Mouse (Mus musculus): Measurements from ENCODE around the gene Bcl2a1c.
A peak's percentile ranks its signal among the peaks of the same experiment; 100 is the strongest.
"Not testable (repeated sequence)": the region's sequence is repeated elsewhere in the genome, so short reads cannot be mapped to it uniquely, and the experiment has no call there.

The Bcl2a1c gene

DNA sequence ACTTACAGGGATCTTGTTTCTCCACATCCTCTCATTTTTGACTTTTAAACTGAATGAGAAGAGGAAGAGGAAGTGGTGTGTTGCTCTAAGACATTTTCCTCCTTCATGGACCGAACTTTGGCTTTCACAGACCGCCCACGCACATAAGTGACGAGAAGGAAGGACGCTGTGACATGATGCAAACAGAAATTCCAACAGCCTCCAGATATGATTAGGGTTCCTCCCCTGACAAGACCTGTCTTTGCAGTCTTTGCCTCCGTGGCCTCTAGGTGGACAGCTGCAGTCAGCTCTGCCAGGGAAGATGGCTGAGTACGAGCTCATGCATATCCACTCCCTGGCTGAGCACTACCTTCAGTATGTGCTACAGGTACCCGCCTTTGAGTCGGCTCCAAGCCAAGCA is at the start of gene Bcl2a1c:
TSS of gene Bcl2a1c (plus strand) at position 281 of the 400 bp plus-strand sequence.
- not testable (repeated sequence) for DNase-seq

DNA sequence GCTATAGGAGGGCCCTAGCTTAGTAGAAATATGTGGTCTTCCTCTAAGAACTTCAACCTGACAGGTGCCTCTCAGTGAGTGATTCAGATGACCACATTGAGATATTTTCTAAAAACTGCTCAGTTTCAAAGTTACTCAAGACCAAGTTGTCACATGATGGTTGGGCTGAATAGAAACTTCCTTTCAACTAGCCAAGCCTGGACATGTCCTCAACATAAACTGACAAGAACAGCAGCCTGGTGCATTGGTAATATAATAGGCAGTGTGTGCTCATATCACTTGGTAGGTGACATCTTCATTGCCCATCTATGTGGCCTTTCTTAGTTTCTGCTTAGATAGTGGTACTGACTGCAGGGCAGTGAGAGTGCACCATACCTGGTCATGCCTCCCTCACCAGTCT is 24.0 kb upstream of the Bcl2a1c start:
- DNase-seq: not testable (repeated sequence)

DNA sequence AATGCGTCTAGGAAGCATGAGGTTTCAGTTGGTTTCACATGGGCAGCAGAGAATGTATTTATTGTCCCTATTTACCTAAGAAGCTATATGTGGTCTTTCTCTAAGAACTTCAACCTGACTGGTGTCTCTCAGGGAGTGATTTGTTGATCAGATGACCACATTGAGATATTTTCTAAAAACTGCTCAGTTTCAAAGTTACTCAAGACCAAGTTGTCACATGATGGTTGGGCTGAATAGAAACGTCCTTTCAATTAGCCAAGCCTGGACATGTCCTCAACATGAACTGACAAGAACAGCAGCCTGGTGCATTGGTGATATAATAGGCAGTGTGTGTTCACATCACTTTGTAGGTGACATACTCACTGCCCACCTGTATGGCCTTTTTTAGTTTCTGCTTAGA is 18.2 kb upstream of the Bcl2a1c start:
- DNase-seq: not testable (repeated sequence)

DNA sequence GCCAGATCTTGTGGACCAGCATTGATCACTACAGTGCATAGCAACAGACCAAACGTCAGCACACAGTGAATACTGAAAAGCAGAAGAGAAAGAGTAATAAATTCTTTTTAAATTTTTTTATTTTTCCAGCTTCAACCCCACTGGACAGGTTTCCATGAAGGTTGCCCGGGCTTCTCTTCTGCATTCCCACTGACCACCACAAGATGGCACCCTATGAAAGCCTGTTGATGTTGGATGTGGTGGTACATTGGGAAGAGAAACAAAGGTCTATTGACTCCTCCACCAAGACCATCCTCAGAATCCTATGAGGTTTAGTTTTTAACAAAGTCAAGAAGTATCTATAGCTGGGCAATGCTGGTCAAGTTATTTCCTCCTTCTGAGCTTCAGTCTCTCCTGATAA is 11.9 kb upstream of the Bcl2a1c start:
- no peak for DNase-seq

DNA sequence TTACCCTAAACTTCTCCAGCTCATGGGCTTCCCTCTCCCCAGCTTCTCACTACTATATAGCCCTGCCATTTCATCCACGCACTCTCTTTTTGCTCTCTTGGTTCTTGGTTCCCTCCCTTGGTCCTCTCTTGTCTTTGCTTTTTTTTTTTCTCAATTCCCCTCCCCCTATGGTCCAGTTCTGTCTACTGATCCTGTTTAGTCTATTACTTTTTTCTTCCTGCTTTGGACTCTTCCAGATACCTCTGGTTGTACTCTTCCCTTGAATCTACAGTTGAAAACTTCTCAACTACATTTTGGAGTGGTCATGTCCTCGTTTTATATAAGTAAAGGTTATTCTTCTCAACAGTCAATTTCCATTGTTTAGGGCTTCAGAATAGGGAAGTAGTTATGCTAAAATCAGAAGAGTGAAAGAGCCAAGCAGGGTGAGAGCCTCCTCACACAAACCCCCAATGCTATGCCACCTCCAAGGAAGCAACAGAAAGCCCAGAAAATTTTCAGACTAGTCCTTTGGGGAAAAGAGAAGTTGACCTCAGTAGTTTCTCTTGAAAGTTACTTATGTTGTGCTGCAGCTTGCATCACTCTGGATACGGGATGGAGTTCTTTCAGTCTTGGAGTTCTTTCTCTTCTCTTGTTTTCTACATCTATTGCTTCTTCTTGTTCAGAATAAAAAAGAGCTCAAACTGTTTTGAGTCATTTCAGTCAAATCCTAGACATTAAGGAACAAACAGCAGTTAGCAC is 3.8 kb upstream of the Bcl2a1c start:
- DNase-seq: no peak

- not testable (repeated sequence) for DNase-seq
Measured at GRCm38 (mm10) chr9:114328332-114328731, 1.6 kb upstream of the Bcl2a1c start.

- DNase-seq: peak; percentile 42
Measured at GRCm38 (mm10) chr9:114367783-114368470, 38.0 kb downstream of the Bcl2a1c start.

DNA sequence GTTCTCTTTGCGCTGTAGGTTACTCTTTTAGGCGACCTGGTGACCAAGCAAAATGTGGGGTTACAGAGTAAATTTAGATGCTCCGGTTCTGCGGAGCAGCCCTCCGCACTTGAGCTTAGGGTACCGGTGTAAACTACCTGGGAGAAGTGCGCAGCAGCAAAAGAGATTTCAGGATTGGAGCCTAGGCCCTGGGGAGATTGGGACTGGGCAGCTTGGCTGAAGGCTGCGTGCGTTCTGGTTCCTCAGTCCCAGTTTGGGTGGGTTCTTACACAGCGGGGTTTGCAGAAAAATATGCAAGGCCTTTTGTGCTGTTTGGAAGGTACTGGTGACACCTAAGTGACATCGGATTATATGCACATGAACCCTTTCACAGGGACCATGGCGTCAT is 38.5 kb downstream of the Bcl2a1c start:
- no peak for DNase-seq

DNA sequence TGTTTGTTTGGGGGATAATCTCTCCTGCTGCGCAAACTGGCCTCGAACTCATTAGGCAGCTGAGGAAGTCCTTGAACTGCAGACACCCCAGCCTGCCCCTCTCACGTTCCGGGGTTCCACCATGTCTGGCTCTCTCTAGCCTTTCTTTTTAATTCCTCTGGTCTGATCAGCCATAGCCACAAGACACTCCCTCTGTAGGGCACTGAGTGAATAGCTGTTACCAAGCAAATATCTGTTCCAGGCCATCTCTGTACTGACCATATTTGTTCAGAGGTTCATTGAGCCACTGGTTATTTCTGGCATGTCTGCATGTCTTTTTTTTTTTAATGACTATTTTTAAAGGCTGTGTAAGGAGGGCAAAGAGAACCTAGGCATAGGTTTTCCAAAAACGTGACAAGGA is 39.5 kb downstream of the Bcl2a1c start:
- DNase-seq: not testable (repeated sequence)

- DNase-seq: not testable (repeated sequence)
Measured at GRCm38 (mm10) chr9:114371717-114372116, 41.8 kb downstream of the Bcl2a1c start.

DNA sequence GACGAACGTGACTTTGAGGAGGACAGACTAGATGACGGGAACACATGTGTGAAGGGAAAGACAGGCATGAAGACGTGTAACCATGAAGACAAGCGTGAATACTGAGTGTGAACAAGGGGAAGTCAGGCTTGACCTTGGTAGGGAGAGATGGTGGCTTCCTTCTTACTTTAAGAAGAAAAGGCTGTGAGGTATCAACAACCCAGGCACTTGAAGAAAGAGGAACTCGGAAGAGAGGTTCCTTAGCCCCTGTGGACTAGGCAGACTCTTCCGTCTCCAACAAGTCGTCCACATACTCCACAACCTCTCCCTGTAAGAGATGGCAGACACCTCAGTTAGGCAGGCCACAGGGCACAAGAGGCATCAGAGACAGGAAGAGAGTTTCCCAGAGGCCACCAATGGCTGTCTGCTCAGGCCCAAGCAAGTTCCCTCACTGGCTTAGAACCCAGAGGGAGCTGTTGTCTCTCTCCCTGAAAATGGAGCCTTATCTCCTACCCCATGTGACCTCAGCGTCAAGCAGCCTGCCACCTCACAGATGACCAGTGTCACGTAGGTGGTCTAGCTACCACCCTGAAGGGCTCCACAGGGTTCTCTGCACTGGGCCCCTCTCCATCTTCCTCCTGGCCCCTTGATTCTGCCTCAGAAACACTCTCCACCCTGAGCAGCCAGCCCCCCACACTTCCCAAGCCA is 45.5 kb downstream of the Bcl2a1c start:
- DNase-seq: no peak

DNA sequence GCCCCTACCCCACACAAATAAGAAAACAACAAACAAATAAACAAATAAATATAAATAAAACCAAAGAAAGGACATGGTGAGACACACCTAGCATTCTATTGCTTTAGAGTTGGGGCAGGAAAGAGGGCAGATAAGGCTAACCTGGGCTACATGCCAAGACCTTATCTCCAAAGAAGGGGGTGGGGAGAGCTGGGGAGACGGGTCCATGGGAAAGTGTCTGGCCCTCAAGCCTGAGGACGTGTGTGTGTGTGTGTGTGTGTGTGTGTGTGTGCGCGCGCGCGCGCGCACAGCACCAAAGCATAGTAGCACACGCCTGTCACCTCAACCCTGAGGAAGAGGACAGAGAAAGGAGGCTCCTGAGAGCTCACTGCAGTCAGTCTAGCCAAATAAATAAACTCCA is 47.2 kb downstream of the Bcl2a1c start:
- DNase-seq: no peak

GRCm38 (mm10) chr9:114379871-114380270 is 49.9 kb downstream of the Bcl2a1c start:
- DNase-seq: no peak
